Mouse (Mus musculus) heart, postnatal 25 days (tissue): ENCODE measurements around the gene Ywhaq. TPM values are rescaled to one million over a fixed set of nuclear protein-coding genes. Genes with fewer than 3 reads are reported as not detected.
A peak's percentile ranks its signal among the peaks of the same experiment; 100 is the strongest.
"Not testable (repeated sequence)": the region's sequence is repeated elsewhere in the genome, so short reads cannot be mapped to it uniquely, and the experiment has no call there.

Experiments used
- DNase-seq: peaks from one replicate; pipeline ENCODE4 v3.0.0; 2022; ENCODE audit warnings: low spot score
- intact Hi-C: fragments of 180-260 bp; cut with DNase I; formaldehyde crosslinking; loops from one replicate; pipeline ENCODE4 v1.15.1; 2025
- total RNA-seq, 2 experiments: library from RNA; stranded (reverse); gene quantifications; 2 replicates each; pipeline ENCODE4 v1.2.3; 2021

Gene Ywhaq
- total RNA-seq, 2 experiments from 2014 or later = 65.3 to 81.2 TPM

DNA sequence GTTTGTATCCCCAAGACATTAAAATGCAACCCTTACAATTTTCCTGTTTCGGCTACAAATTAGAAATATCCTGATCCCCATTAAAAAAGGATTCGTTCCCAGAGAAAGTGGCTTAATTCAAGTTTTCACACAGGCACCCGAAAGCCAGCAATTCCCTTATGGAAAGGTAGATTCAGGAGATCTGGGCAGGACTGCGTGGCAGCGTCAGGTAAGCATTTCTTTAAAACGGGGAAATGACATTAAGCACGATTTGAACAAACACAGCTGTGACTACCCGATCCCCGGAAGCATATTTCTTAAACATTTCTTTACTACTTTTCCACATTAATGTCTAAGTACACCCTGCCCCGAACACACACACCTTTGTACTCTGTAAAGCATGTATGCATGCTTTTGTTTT lies 646 bp upstream of the Ywhaq start:
- no peak for DNase-seq
- intact Hi-C loops = no loop called here

GRCm38 (mm10) chr12:21416506-21416905 lies 931 bp downstream of the Ywhaq start:
- intact Hi-C loops = no loop called here

GRCm38 (mm10) chr12:21410620-21411019 lies 6.8 kb downstream of the Ywhaq start:
- intact Hi-C loops = no loop called here
- no peak for DNase-seq

More at GRCm38 (mm10) chr12:21416506-21416905, 931 bp downstream of the Ywhaq start:
- no peak for DNase-seq

GRCm38 (mm10) chr12:21409651-21410050 lies 7.8 kb downstream of the Ywhaq start:
- intact Hi-C loops = no loop called here
- no peak for DNase-seq

- intact Hi-C loops = no loop called here
- no peak for DNase-seq
Measured at GRCm38 (mm10) chr12:21408789-21409367, 8.6 kb downstream of the Ywhaq start.

GRCm38 (mm10) chr12:21402771-21403170 lies 14.7 kb downstream of the Ywhaq start:
- DNase-seq = no peak
- intact Hi-C loops = no loop called here

- intact Hi-C loops = no loop called here
- no peak for DNase-seq
Measured at GRCm38 (mm10) chr12:21386201-21386600, 31.2 kb downstream of the Ywhaq start.

DNA sequence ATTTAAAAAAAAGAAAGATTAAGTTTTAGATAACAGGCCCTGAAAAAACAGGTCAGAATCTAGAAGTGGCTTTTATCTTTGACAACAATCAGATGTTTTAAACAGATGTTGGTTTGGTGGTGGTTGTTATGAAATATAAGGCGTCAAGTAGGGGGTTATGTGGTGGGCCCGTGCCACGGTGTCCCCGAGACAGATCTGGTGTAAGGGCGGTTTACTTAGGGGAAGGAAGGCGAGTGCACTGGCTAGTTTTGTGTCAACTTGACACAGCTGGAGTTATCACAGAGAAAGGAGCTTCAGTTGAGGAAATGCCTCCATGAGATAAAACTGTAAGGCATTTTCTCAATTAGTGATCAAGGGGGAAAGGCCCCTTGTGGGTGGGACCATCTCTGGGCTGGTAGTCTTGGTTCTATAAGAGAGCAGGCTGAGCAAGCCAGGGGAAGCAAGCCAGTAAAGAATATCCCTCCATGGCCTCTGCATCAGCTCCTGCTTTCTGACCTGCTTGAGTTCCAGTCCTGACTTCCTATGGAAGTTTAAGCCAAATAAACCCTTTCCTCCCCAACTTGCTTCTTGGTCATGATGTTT lies 38.6 kb downstream of the Ywhaq start:
- DNase-seq = not testable (repeated sequence)
- intact Hi-C loops = loop anchor here (10.0 kb wide), 1 partner anchor 236 kb away; no protein-coding TSS in a partner anchor

- DNase-seq = no peak
- intact Hi-C loops = loop anchor here (10.0 kb wide), 1 partner anchor 239 kb away; no protein-coding TSS in a partner anchor
Measured at GRCm38 (mm10) chr12:21375376-21376157, 41.9 kb downstream of the Ywhaq start.

GRCm38 (mm10) chr12:21373820-21374475 lies 43.5 kb downstream of the Ywhaq start:
- DNase-seq = no peak
- intact Hi-C loops = loop anchor here (2.0 to 10.0 kb wide), 4 partner anchors 41 to 241 kb away; partner anchors contain the start of genes Cpsf3, Iah1 and Itgb1bp1

GRCm38 (mm10) chr12:21373100-21373819 lies 44.2 kb downstream of the Ywhaq start, which contains the start of gene Adam17:
TSS of gene Adam17 (minus strand) at chr12:21373632.
- DNase-seq = peak; percentile 96
- intact Hi-C loops = loop anchor here (2.0 to 10.0 kb wide), 4 partner anchors 42 to 242 kb away; partner anchors contain the start of genes Cpsf3, Iah1 and Itgb1bp1

- intact Hi-C loops = loop anchor here (5.0 to 10.0 kb wide), 3 partner anchors 53 to 245 kb away; partner anchors contain the start of genes Cpsf3, Iah1 and Itgb1bp1
- DNase-seq = no peak
Measured at GRCm38 (mm10) chr12:21370035-21370611, 47.3 kb downstream of the Ywhaq start.

DNA sequence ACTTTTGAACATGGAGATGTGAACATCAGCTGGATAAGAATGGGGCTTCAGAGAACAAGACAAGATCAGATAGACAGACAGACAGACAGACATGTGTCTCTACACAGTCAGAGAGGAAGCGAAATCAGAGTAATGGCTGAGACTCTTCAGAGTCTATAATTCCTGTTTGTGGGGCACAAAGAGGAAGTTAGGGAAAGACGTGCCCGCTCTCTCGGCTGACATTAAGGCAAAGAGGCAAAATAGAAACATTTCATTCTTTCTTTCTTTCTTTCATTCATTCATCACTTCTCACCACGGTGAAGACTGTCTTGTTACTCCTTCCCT lies 48.4 kb downstream of the Ywhaq start:
- DNase-seq = no peak
- intact Hi-C loops = no loop called here

DNA sequence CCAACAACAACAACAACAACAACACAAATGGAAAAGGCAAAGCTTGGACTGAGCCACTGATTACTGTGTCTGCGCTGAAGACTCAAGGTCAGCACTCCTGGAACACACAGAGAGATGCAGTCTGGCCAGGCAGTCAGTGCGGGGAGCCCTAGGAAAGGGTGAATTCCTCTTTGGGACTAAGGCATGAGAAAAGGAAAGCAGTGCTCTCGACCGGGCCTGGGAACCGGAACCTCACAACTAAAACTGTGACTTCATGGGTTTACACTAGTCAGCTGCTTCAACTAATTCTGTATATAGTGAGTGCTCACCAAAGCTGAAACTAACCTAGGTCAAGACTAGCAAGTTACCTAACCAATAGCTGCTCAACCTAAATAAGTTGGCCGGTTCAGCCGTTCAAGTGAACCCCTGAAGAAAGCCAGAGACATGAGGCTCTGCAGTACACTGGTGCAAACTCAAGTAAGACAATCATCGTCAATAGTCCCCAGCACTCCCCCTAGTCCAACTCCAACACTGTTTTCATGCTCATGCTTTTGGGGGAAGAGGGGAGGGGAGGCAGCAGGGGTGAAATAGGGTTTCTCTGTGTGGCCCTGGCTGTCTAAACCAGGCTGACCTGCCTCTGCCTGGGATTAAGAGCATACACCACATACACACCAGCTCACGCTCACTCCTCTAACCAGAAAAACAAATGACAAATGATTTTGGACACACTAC lies 48.9 kb downstream of the Ywhaq start:
- intact Hi-C loops = no loop called here
- DNase-seq = no peak

DNA sequence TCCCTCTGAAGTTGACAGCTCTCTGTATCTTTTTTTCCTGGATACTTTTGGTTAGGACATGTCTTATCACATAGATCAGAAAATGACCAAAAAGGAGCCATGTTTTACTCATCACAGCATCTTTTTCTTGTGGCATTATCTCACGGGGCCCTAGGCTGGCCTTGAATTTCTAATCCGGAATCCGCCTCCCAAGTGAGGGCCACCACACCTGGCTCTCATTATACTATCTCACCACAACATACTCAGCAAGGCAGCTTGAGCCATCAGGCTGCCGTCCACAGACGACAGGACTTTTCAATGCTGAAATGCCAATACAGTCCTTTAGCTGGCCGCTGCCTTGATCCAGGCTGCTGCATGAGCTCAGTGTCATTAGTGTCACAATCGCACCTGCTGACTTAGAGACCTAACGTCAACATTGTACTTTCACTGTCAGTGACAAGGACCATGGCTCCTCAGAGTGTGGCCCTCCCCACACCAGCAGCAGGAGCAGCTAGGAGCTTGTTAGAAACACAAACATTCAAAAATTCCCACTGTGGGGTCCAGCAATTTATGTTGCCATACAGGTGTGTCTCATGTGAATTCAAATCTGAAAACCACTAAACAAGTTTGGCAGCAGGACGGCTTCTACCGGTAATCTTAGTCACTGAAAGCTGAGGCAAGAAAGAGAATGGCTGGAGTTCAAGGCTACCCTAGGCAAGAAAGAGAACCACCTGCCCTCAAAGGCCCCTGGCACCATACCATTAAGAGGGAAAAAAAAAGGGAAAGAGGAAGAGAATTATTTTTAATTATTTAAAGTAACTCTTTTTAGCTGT lies 52.6 kb downstream of the Ywhaq start:
- intact Hi-C loops = no loop called here
- no peak for DNase-seq

DNA sequence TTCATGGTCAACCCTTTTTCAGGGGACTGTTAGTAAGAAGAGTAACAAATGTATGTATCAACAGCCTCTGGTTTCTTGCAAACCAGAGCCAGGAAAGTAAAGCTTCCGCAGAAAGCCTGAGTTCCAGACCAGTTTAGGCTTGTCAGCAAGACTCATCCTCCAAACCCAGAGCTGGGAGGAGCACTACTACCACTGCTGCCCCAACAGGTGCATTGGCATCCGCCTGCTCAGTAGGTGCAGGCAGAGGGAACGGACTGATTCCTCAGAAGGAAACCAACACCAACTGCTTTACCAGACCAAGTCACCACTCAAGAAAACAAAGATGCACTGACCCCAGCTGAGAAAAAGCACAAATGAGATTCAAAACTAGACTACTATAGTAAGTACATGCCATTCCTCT lies 54.2 kb downstream of the Ywhaq start:
- intact Hi-C loops = no loop called here
- no peak for DNase-seq

GRCm38 (mm10) chr12:21362686-21363085 lies 54.8 kb downstream of the Ywhaq start:
- no peak for DNase-seq
- intact Hi-C loops = no loop called here

DNA sequence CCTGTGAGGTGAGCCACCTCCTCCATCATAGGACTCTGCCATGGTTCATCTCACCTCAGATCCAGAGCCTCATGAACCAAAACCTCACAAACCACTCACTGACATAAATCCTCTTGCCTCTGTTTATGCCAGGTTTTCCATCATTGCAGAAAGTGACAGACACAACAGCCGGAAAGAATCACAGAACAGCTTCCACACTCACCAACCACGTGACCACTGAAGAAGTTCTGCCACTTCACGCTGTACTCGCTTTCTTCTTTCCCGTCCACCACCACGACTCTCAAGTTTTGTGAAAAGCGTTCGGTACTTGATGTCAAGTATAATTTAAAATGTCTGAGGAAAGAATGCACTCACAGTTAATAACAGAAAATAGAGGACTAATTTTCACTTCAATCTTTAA lies 63.8 kb downstream of the Ywhaq start:
- intact Hi-C loops = no loop called here
- DNase-seq = no peak
